Mouse (Mus musculus): ENCODE measurements around the gene Pros1.

DNA sequence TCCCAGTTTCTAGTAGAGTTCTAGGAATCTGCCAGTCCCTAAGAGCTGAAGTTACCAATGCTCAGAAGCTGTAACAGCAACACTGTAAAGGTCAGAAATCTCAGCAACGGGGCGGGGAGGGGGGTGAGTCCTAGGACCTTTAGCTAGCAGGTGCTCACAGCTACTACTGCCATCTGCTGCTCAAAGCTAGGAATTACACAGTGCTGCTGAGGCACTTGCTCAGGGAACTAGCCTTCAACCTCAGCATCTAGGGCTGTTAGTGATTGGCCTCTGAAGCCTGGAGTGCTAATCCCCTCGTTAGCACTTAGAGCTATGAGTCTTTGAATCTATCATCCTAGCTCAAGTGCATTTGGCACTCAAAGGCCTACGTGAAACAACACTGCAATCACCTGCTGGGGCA lies 21.6 kb upstream of the Pros1 start:
- TF ChIP-seq CTCF (IDR thresholded peaks at IDR 0.05; ENCODE audit: insufficient read depth, low read depth, low read length) (0 out of 2 replicates have a peak, but pooled peaks have one; percentile 10), POLR2A (IDR thresholded peaks at IDR 0.05; ENCODE audit: insufficient read depth, low read depth, low read length) (no peak)

All from olfactory bulb, adult 2 months (tissue).